9 mouse cellular contexts compared by ENCODE assay signal in the genomic region with DNA sequence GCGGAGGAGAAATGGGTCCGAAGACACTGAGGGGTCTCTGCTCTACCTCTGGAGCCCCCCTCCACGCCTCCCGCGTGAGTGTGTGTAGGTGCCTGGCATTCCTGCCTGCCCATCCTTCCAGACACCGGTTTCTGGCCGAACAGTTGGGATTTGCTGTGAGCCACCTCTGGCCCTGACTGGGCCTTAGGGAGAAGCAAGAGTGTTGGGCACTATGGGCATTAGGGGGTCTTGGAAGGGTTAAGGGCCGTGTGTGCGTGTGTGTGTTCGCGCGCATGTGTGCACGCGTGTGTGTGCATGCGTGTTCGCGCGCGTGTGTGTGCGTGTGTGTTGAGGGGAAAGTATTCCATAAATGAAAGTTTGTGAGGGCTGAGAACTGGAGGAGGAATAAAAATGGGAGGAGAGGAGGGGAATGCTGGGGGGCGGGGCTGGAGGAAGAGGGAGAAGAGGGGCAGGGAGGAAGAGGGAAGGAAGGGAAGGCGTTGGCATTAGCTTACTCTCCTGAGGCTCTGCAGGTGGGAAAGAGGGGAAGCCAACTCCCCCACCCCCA. TPM values are rescaled to one million over a fixed set of nuclear protein-coding genes. Genes with fewer than 3 reads are reported as not detected.
A peak's percentile ranks its signal among the peaks of the same experiment; 100 is the strongest.
DNase-seq lines count a peak whose midpoint lies in the region; ATAC-seq lines count a peak whose summit lies in the region.
"Had no signal": no experiment of that assay in that cellular context is flagged by ENCODE, and none has a peak within 500 bp of the region (broad histone marks: within the 10 kb centered on the region; RNA-seq: fewer than 3 reads in every experiment).

No protein-coding gene starts in this region.

- peaks cover 62% of the 10 kb centered on the region for H3K4me1 ChIP-seq in embryonic facial prominence, embryonic 13.5 days
- H3K4me1 ChIP-seq in hindbrain, embryonic 10.5 days (replicated peaks): peaks cover 70% of the 10 kb centered on the region
- H3K4me1 ChIP-seq in midbrain, embryonic 13.5 days (replicated peaks): peaks cover 90% of the 10 kb centered on the region

- no peak overlapping the region for H3K27ac ChIP-seq in embryonic facial prominence, embryonic 13.5 days
- 0 out of 2 replicates have a peak overlapping the region, but pooled peaks have one; percentile 64 for H3K27ac ChIP-seq in hindbrain, embryonic 10.5 days
- peak overlapping the region; percentile 96 for H3K27ac ChIP-seq in midbrain, embryonic 13.5 days

- peak; percentile 51 to 66 for DNase-seq in left cerebral cortex, adult 18-20 months (ENCODE audit: low spot score in 2 of 2)
- DNase-seq in left cerebral cortex, adult 8-10 months (ENCODE audit: low spot score in 2 of 2): no peak
- DNase-seq in hindbrain, embryonic 10.5 days (ENCODE audit: low spot score): no peak
- no peak for DNase-seq in embryo, embryonic 11 days

- H3K9me3 ChIP-seq in embryonic facial prominence, embryonic 13.5 days: no peaks in the 10 kb centered on the region
- no peaks in the 10 kb centered on the region; the same call in 1 of the 2 replicates for H3K9me3 ChIP-seq in hindbrain, embryonic 10.5 days
- H3K9me3 ChIP-seq in midbrain, embryonic 13.5 days: no peaks in the 10 kb centered on the region

- ATAC-seq in embryonic facial prominence, embryonic 13.5 days (ENCODE audit: insufficient number of reproducible peaks, insufficient read depth, low FRiP score, low TSS enrichment, low read depth): no peak
- ATAC-seq in midbrain, embryonic 13.5 days: no peak
- no peak for ATAC-seq in megakaryocyte progenitor cell, adult 5-6 weeks (replicated peaks; ENCODE audit: poor library complexity)
- ATAC-seq in CD4-positive, CD25-positive, alpha-beta regulatory T cell, adult 4 months: no peak

- no peaks in the 10 kb centered on the region for H3K36me3 ChIP-seq in embryonic facial prominence, embryonic 13.5 days
- no peaks in the 10 kb centered on the region for H3K36me3 ChIP-seq in hindbrain, embryonic 10.5 days
- 0 out of 2 replicates have a peak, but pooled peaks cover 2% of the 10 kb centered on the region for H3K36me3 ChIP-seq in midbrain, embryonic 13.5 days

- H3K4me3 ChIP-seq in embryonic facial prominence, embryonic 13.5 days: peak overlapping the region; percentile 67
- peak overlapping the region; percentile 51 for H3K4me3 ChIP-seq in hindbrain, embryonic 10.5 days
- peak overlapping the region; percentile 80 for H3K4me3 ChIP-seq in midbrain, embryonic 13.5 days (replicated peaks)

- H3K27me3 ChIP-seq in embryonic facial prominence, embryonic 13.5 days: peaks cover 53% of the 10 kb centered on the region
- H3K27me3 ChIP-seq in hindbrain, embryonic 10.5 days (ENCODE audit: insufficient read depth, poor library complexity, severe bottlenecking): peaks cover 76% of the 10 kb centered on the region
- peaks cover 45% of the 10 kb centered on the region for H3K27me3 ChIP-seq in midbrain, embryonic 13.5 days

- H3K4me2 ChIP-seq in embryonic facial prominence, embryonic 13.5 days: peak overlapping the region; percentile 87
- peak overlapping the region; percentile 95 for H3K4me2 ChIP-seq in midbrain, embryonic 13.5 days (replicated peaks)

- no peak overlapping the region; the same call in 1 of the 2 replicates for H3K9ac ChIP-seq in embryonic facial prominence, embryonic 13.5 days
- peak overlapping the region; percentile 98 for H3K9ac ChIP-seq in midbrain, embryonic 13.5 days (replicated peaks)

- 14% methylated on average over 21 of the region's 22 CpGs for WGBS in embryonic facial prominence, embryonic 13.5 days
- WGBS in hindbrain, embryonic 10.5 days: 15% methylated on average over 22 of the region's 22 CpGs
- 11% methylated on average over 22 of the region's 22 CpGs for WGBS in midbrain, embryonic 13.5 days

RNA-seq across cellular contexts. Expression of a gene that starts 2.9 kb away (rescaled TPM):
- 100 to 1,000 TPM; 291 to 326 TPM for total RNA-seq in left cerebral cortex, adult 18-20 months (2021)
- total RNA-seq in left cerebral cortex, adult 8-10 months (2022): 100 to 1,000 TPM; 270 to 304 (median 294) TPM
- 10.5 and 10.9 TPM in 2 replicates for polyA plus RNA-seq in embryonic facial prominence, embryonic 13.5 days (2015; fragmentation: Nextera tagmentation; extraction: Ambion mirVana)
- polyA plus RNA-seq in hindbrain, embryonic 10.5 days (2016; fragmentation: Nextera tagmentation; extraction: Ambion mirVana): 4.0 and 12.2 TPM in 2 replicates
- polyA plus RNA-seq in midbrain, embryonic 13.5 days (2015; fragmentation: Nextera tagmentation; extraction: Ambion mirVana): 119 and 120 TPM in 2 replicates
- not detected in 2 replicates for total RNA-seq in megakaryocyte progenitor cell, adult 5-6 weeks (2015)
- 0.20 TPM in 1 of 2 replicates, not detected in the other for total RNA-seq in megakaryocyte progenitor cell, adult 5-6 weeks (2017)
- not detected for polyA plus RNA-seq in CD4-positive, CD25-positive, alpha-beta regulatory T cell, adult 4 months (2017; shearing (Covaris generic))

RNA-seq across cellular contexts. Expression of a gene that starts 12.1 kb away (rescaled TPM):
- total RNA-seq in left cerebral cortex, adult 18-20 months (2021): 100 to 1,000 TPM; 112 to 119 TPM
- 100 to 1,000 TPM; 101 to 107 (median 104) TPM for total RNA-seq in left cerebral cortex, adult 8-10 months (2022)
- 1.2 and 1.7 TPM in 2 replicates for polyA plus RNA-seq in embryonic facial prominence, embryonic 13.5 days (2015; fragmentation: Nextera tagmentation; extraction: Ambion mirVana)
- polyA plus RNA-seq in hindbrain, embryonic 10.5 days (2016; fragmentation: Nextera tagmentation; extraction: Ambion mirVana): 5.8 and 12.7 TPM in 2 replicates
- polyA plus RNA-seq in midbrain, embryonic 13.5 days (2015; fragmentation: Nextera tagmentation; extraction: Ambion mirVana): 54.7 and 60.8 TPM in 2 replicates
- not detected in 2 replicates for total RNA-seq in megakaryocyte progenitor cell, adult 5-6 weeks (2015)
- not detected in 2 replicates for total RNA-seq in megakaryocyte progenitor cell, adult 5-6 weeks (2017)
- polyA plus RNA-seq in CD4-positive, CD25-positive, alpha-beta regulatory T cell, adult 4 months (2017; shearing (Covaris generic)): not detected
- total RNA-seq: heart, postnatal 36 days had no signal

RNA-seq across cellular contexts. Expression of a gene that starts 23.5 kb away (rescaled TPM):
- 1,000 to 10,000 TPM; 1,746 to 1,798 TPM for total RNA-seq in left cerebral cortex, adult 18-20 months (2021)
- total RNA-seq in left cerebral cortex, adult 8-10 months (2022): 1,000 to 10,000 TPM; 1,595 to 1,874 (median 1,737) TPM
- 104 and 111 TPM in 2 replicates for polyA plus RNA-seq in embryonic facial prominence, embryonic 13.5 days (2015; fragmentation: Nextera tagmentation; extraction: Ambion mirVana)
- 170 and 245 TPM in 2 replicates for polyA plus RNA-seq in hindbrain, embryonic 10.5 days (2016; fragmentation: Nextera tagmentation; extraction: Ambion mirVana)
- polyA plus RNA-seq in midbrain, embryonic 13.5 days (2015; fragmentation: Nextera tagmentation; extraction: Ambion mirVana): 297 and 325 TPM in 2 replicates
- total RNA-seq in megakaryocyte progenitor cell, adult 5-6 weeks (2015): 125 and 150 TPM in 2 replicates
- 419 and 440 TPM in 2 replicates for total RNA-seq in megakaryocyte progenitor cell, adult 5-6 weeks (2017)
- polyA plus RNA-seq in CD4-positive, CD25-positive, alpha-beta regulatory T cell, adult 4 months (2017; shearing (Covaris generic)): 100 to 1,000 TPM in 1 of 2 experiments, 10 to 100 TPM in 1; 48.5 to 103 TPM

RNA-seq across cellular contexts. Expression of a gene that starts 35.5 kb away (rescaled TPM):
- 10 to 100 TPM; 61.0 to 65.7 TPM for total RNA-seq in left cerebral cortex, adult 18-20 months (2021)
- 10 to 100 TPM; 60.8 to 66.8 (median 62.2) TPM for total RNA-seq in left cerebral cortex, adult 8-10 months (2022)
- 0.18 and 0.25 TPM in 2 replicates for polyA plus RNA-seq in embryonic facial prominence, embryonic 13.5 days (2015; fragmentation: Nextera tagmentation; extraction: Ambion mirVana)
- polyA plus RNA-seq in hindbrain, embryonic 10.5 days (2016; fragmentation: Nextera tagmentation; extraction: Ambion mirVana): 0.91 and 0.93 TPM in 2 replicates
- polyA plus RNA-seq in midbrain, embryonic 13.5 days (2015; fragmentation: Nextera tagmentation; extraction: Ambion mirVana): 3.4 and 4.3 TPM in 2 replicates
- 0.67 TPM in 1 of 2 replicates, not detected in the other for total RNA-seq in megakaryocyte progenitor cell, adult 5-6 weeks (2015)
- total RNA-seq in megakaryocyte progenitor cell, adult 5-6 weeks (2017): 0.20 TPM in 1 of 2 replicates, not detected in the other
- polyA plus RNA-seq in CD4-positive, CD25-positive, alpha-beta regulatory T cell, adult 4 months (2017; shearing (Covaris generic)): 1 to 10 TPM; 4.8 to 4.9 TPM
- total RNA-seq: heart, postnatal 36 days had no signal

RNA-seq across cellular contexts. Expression of a gene that starts 41.1 kb away (rescaled TPM):
- under 1 TPM in 1 of 2 experiments, not detected in 1; 0.12 TPM for total RNA-seq in left cerebral cortex, adult 18-20 months (2021)
- under 1 TPM in 3 of 4 experiments, not detected in 1; 0.11 to 0.16 (median 0.13) TPM for total RNA-seq in left cerebral cortex, adult 8-10 months (2022)
- polyA plus RNA-seq in embryonic facial prominence, embryonic 13.5 days (2015; fragmentation: Nextera tagmentation; extraction: Ambion mirVana): 1.2 TPM in 2 replicates
- 0.77 and 1.5 TPM in 2 replicates for polyA plus RNA-seq in hindbrain, embryonic 10.5 days (2016; fragmentation: Nextera tagmentation; extraction: Ambion mirVana)
- polyA plus RNA-seq in midbrain, embryonic 13.5 days (2015; fragmentation: Nextera tagmentation; extraction: Ambion mirVana): 0.41 and 0.54 TPM in 2 replicates
- 2.1 and 2.6 TPM in 2 replicates for total RNA-seq in megakaryocyte progenitor cell, adult 5-6 weeks (2015)
- 1.8 and 4.0 TPM in 2 replicates for total RNA-seq in megakaryocyte progenitor cell, adult 5-6 weeks (2017)
- polyA plus RNA-seq in CD4-positive, CD25-positive, alpha-beta regulatory T cell, adult 4 months (2017; shearing (Covaris generic)): 10 to 100 TPM in 1 of 2 experiments, 1 to 10 TPM in 1; 7.9 to 10.2 TPM

Comparison
In these comparisons a context has a peak if more than half of its experiments do, and no peak if none do; other contexts are left out.
1. DNase-seq: peak in left cerebral cortex, adult 18-20 months (2 of 2); none in left cerebral cortex, adult 8-10 months (0 of 2), hindbrain, embryonic 10.5 days (single experiment) and embryo, embryonic 11 days (single experiment).
2. Peak in every context shown above with its lines, with median percentiles within 50 percentile points of each other: H3K4me3 ChIP-seq.